Mouse (Mus musculus) MEL (cell line): ENCODE results near the gene Cfdp1. TPM values are rescaled to one million over a fixed set of nuclear protein-coding genes. Genes with fewer than 3 reads are reported as not detected.

ENCODE experiments used
- DNase-seq: peaks from one replicate; pipeline ENCODE4 v3.0.0; 2011; ENCODE audit warnings: low read depth, low spot score
- H3K27ac ChIP-seq: 2 replicates; pipeline ENCODE4 v1.5.1; 2012; ENCODE audit warnings: low read depth, mild to moderate bottlenecking, control low read depth, low read length, moderate library complexity; ENCODE audit not compliant: control insufficient read depth
- H3K27me3 ChIP-seq, 2 experiments: fragments of 150-350 bp in 1 of 2; sonication (generic) in 1 of 2; 2 replicates each; pipeline ENCODE4 v1.6.1; 2012; ENCODE audit warnings: low read length in 2 of 2, mild to moderate bottlenecking in 2 of 2, improper control_type of control experiment in 1 of 2, moderate library complexity in 1 of 2; ENCODE audit not compliant: insufficient read depth in 2 of 2, control insufficient read depth in 1 of 2
- H3K36me3 ChIP-seq, 2 experiments: 2 replicates each; pipeline ENCODE4 v1.6.1; 2012 to 2014; ENCODE audit warnings: low read length in 2 of 2, improper control_type of control experiment in 1 of 2, inconsistent platforms in 1 of 2, mild to moderate bottlenecking in 1 of 2; ENCODE audit not compliant: insufficient read depth in 2 of 2, control insufficient read depth in 1 of 2
- H3K4me1 ChIP-seq, 2 experiments: fragments of 150-350 bp in 1 of 2; sonication (generic) in 1 of 2; 2 replicates each; pipeline ENCODE4 v1.6.1; 2012; ENCODE audit warnings: low read length in 2 of 2, improper control_type of control experiment in 1 of 2, mild to moderate bottlenecking in 1 of 2; ENCODE audit not compliant: insufficient read depth in 2 of 2, control insufficient read depth in 1 of 2
- H3K4me3 ChIP-seq, 2 experiments: fragments of 150-350 bp in 1 of 2; sonication (generic) in 1 of 2; 2 replicates each; pipeline ENCODE4 v1.5.1; 2012; ENCODE audit warnings: low read depth in 2 of 2, low read length in 2 of 2, mild to moderate bottlenecking in 2 of 2, moderate library complexity in 2 of 2, control low read depth in 1 of 2, improper control_type of control experiment in 1 of 2; ENCODE audit not compliant: control insufficient read depth in 1 of 2, insufficient read depth in 1 of 2
- H3K79me2 ChIP-seq: 2 replicates; pipeline ENCODE4 v1.6.1; 2012; ENCODE audit warnings: mild to moderate bottlenecking, low read length, moderate library complexity; ENCODE audit not compliant: control insufficient read depth, poor library complexity, insufficient read depth
- H3K9ac ChIP-seq: 2 replicates; pipeline ENCODE4 v1.6.1; 2012; ENCODE audit warnings: low read depth, mild to moderate bottlenecking, control low read depth, low read length, moderate library complexity; ENCODE audit not compliant: control insufficient read depth, poor library complexity, severe bottlenecking
- H3K9me3 ChIP-seq: fragments of 150-350 bp; sonication (generic); replicated peaks from 2 replicates; pipeline ENCODE4 v1.6.1; 2012; ENCODE audit warnings: mild to moderate bottlenecking, low read length, improper control_type of control experiment, moderate library complexity; ENCODE audit not compliant: insufficient read depth
- BHLHE40 ChIP-seq: IDR thresholded peaks from 2 replicates; pipeline ENCODE4 v1.6.1; 2012; ENCODE audit warnings: low read depth, mild to moderate bottlenecking, inconsistent platforms, low read length, improper control_type of control experiment, borderline replicate concordance
- CHD1 ChIP-seq: IDR thresholded peaks from 2 replicates; pipeline ENCODE4 v1.6.1; 2012; ENCODE audit warnings: low read depth, mild to moderate bottlenecking, inconsistent platforms, low read length, improper control_type of control experiment
- CHD2 ChIP-seq: IDR thresholded peaks from 2 replicates; pipeline ENCODE4 v1.6.1; 2011; ENCODE audit warnings: low read length, improper control_type of control experiment
- GABPA ChIP-seq: IDR thresholded peaks from 2 replicates; pipeline ENCODE4 v1.6.1; 2012; ENCODE audit warnings: low read depth, mild to moderate bottlenecking, inconsistent platforms, low read length, improper control_type of control experiment, moderate library complexity
- JUND ChIP-seq: IDR thresholded peaks from 2 replicates; pipeline ENCODE4 v1.6.1; 2011; ENCODE audit warnings: low read depth, mild to moderate bottlenecking, improper control_type of control experiment, low read length
- MAFK ChIP-seq: IDR thresholded peaks from 2 replicates; pipeline ENCODE4 v1.6.1; 2011; ENCODE audit warnings: low read depth, mild to moderate bottlenecking, low read length, improper control_type of control experiment, borderline replicate concordance
- MAZ ChIP-seq: IDR thresholded peaks from 2 replicates; pipeline ENCODE4 v1.6.1; 2012; ENCODE audit warnings: low read depth, mild to moderate bottlenecking, inconsistent platforms, low read length, improper control_type of control experiment
- MXI1 ChIP-seq: IDR thresholded peaks from 2 replicates; pipeline ENCODE4 v1.6.1; 2011; ENCODE audit warnings: mild to moderate bottlenecking, low read depth, low read length, improper control_type of control experiment
- MYB ChIP-seq: IDR thresholded peaks from 2 replicates; pipeline ENCODE4 v1.6.1; 2011; ENCODE audit warnings: mild to moderate bottlenecking, low read depth, low read length, improper control_type of control experiment
- MYC ChIP-seq: IDR thresholded peaks from 2 replicates; pipeline ENCODE4 v1.6.1; 2011; ENCODE audit warnings: low read depth, mild to moderate bottlenecking, low read length, improper control_type of control experiment, moderate library complexity
- NELFE ChIP-seq: IDR thresholded peaks from 2 replicates; pipeline ENCODE4 v1.6.1; 2011; ENCODE audit warnings: low read depth, low read length, improper control_type of control experiment
- POLR2A ChIP-seq, 2 experiments: IDR thresholded peaks; 2 replicates each; pipeline ENCODE4 v1.6.1; 2011 to 2012; ENCODE audit warnings: low read length in 2 of 2, mild to moderate bottlenecking in 2 of 2, control low read depth in 1 of 2, improper control_type of control experiment in 1 of 2, low read depth in 1 of 2, moderate library complexity in 1 of 2; ENCODE audit not compliant: control insufficient read depth in 1 of 2, insufficient read depth in 1 of 2, poor library complexity in 1 of 2
- SIN3A ChIP-seq: IDR thresholded peaks from 2 replicates; pipeline ENCODE4 v1.6.1; 2012; ENCODE audit warnings: low read length, improper control_type of control experiment, inconsistent platforms
- TAL1 ChIP-seq: IDR thresholded peaks from 2 replicates; pipeline ENCODE4 v1.6.1; 2012; ENCODE audit warnings: mild to moderate bottlenecking, inconsistent platforms, low read length, moderate library complexity, mixed read lengths
- ZMIZ1 ChIP-seq: IDR thresholded peaks from 2 replicates; pipeline ENCODE4 v1.6.1; 2012; ENCODE audit warnings: low read depth, mild to moderate bottlenecking, inconsistent platforms, low read length, improper control_type of control experiment, moderate library complexity
- polyA plus RNA-seq, 2 experiments: library from polyadenylated mRNA; stranded (reverse) in 1 of 2; unstranded in 1 of 2; fragments of >175 nt in 1 of 2; fragments of >200 nt in 1 of 2; gene quantifications; 2 replicates each; pipeline versions ENCODE4 v1.2.1 to v1.2.4; 2012; ENCODE audit warnings: low replicate concordance in 2 of 2, low read depth in 1 of 2; ENCODE audit not compliant: insufficient read length in 2 of 2, insufficient read depth in 1 of 2, missing spikeins in 1 of 2
- total RNA-seq: library from RNA; depleted of rRNA; stranded (reverse); fragments of 300-350 nt; gene quantifications from 2 replicates; pipeline ENCODE4 v1.2.3, GENCODE M21; 2012

Gene Cfdp1
- total and polyA plus RNA-seq, 3 experiments, result 185 to 214 TPM; not detected in 1

DNA sequence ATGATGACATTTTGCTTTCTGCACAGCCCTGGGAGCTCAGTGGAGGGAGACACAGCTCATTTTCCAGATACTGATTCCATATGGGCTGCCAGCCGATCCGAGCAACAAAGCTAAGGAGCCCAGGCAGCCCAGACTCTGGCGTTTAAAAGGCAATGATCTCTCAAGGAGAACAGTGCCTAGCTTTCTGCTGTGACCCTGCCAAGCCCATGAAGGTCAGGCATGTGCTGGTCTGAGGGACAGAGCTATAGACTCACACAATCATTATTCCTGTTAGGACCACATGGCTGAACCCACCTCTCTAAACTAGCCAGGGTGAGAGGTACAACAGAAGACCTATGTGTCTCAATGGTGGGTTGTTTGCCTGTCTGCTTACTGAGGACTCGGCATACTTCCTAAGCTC is 66.4 kb downstream of the Cfdp1 start:
- Histone ChIP-seq H3K9me3 (no peaks in the 10 kb centered on the region), H3K79me2 (no peaks in the 10 kb centered on the region), H3K36me3 (peaks cover 0 to 3% of the 10 kb centered on the region in 2 experiments; a peak in 3 of 4 replicates), H3K27me3 (no peaks in the 10 kb centered on the region), H3K4me3 (no peak overlapping the region), H3K27ac (no peak overlapping the region), H3K9ac (no peak overlapping the region), H3K4me1 (no peaks in the 10 kb centered on the region)
- no peak for DNase-seq
- no peak for TF ChIP-seq NELFE
- no peak for TF ChIP-seq GABPA
- no peak for TF ChIP-seq MAZ
- TF ChIP-seq TAL1, result no peak
- TF ChIP-seq POLR2A (IDR thresholded peaks at IDR 0.05; ENCODE audit: control insufficient read depth in 1 of 2, insufficient read depth in 1 of 2, low read depth in 1 of 2, low read length in 2 of 2, poor library complexity in 1 of 2), result no peak
- TF ChIP-seq MXI1, result no peak
- TF ChIP-seq BHLHE40, result no peak
- no peak for TF ChIP-seq JUND

DNA sequence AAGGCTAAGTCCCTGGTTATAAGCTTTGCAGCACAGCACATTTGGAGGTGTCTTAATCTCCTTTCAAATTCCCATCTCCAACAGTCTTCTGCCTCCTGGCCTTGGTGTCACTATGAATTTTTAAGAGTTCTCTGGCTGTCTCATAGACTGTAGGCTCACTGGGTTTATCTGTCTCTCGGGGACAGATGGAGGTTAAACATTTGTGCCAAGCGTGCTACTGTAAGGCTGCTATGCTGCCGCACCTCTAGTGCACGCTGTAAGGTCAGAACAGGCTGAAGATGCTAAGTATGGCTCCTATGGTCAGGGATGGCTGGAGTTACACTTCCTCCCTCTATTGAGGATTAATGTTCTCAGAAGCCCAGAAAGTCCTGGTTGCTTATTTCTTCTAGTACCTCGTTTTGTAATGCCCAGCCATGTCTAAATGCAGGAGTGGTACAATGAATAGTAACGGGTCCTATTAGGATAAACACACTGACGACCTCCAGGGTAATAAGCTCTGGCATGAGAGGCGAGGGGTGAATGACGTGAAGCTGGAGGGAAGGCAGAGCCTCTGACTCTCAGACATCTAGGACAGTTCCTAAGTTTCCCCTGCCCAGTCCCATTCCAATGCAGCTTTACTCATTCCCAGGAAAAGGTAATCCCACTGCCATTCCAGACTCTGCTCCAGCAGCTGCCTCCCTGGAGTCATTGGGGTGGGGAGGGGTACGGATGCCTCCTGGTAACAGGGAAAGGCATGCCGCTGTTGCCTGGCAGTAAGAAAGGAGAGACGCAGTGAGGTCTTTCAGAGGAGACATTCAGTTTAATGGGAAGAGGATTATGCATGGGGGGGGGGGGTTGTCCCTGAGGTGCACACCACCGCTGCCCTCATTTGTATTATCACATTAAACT is 67.1 kb downstream of the Cfdp1 start:
- Histone ChIP-seq H3K36me3 (peaks cover 0 to 1% of the 10 kb centered on the region in 2 experiments; a peak in 2 of 4 replicates), H3K27ac (no peak overlapping the region), H3K9me3 (no peaks in the 10 kb centered on the region), H3K4me1 (no peaks in the 10 kb centered on the region), H3K79me2 (no peaks in the 10 kb centered on the region), H3K4me3 (no peak overlapping the region), H3K9ac (no peak overlapping the region), H3K27me3 (no peaks in the 10 kb centered on the region)
- TF ChIP-seq MYB, result no peak
- no peak for TF ChIP-seq CHD1
- TF ChIP-seq TAL1, result no peak
- no peak for TF ChIP-seq MYC
- TF ChIP-seq MAFK, result no peak
- TF ChIP-seq SIN3A, result no peak
- TF ChIP-seq CHD2, result no peak
- TF ChIP-seq ZMIZ1, result no peak
- TF ChIP-seq MXI1, result no peak
- DNase-seq, result no peak
